Mouse (Mus musculus) splenic B cell, adult 2 months (primary cell): Measurements from ENCODE around the gene 2310022B05Rik.

Source experiments
- DNase-seq: peaks from one replicate; pipeline ENCODE4 v3.0.0-alpha.2; 2011; ENCODE audit warnings: low read depth, low spot score
- H3K27me3 ChIP-seq: 2 replicates; pipeline ENCODE4 v1.6.1; 2012; ENCODE audit warnings: mild to moderate bottlenecking, low read length, moderate library complexity, mixed read lengths; ENCODE audit not compliant: control insufficient read depth, poor library complexity, insufficient read depth, severe bottlenecking
- H3K36me3 ChIP-seq: 2 replicates; pipeline ENCODE4 v1.6.1; 2012; ENCODE audit warnings: mild to moderate bottlenecking, low read length, moderate library complexity, mixed read lengths; ENCODE audit not compliant: control insufficient read depth, poor library complexity, insufficient read depth, severe bottlenecking

2310022B05Rik gene

DNA sequence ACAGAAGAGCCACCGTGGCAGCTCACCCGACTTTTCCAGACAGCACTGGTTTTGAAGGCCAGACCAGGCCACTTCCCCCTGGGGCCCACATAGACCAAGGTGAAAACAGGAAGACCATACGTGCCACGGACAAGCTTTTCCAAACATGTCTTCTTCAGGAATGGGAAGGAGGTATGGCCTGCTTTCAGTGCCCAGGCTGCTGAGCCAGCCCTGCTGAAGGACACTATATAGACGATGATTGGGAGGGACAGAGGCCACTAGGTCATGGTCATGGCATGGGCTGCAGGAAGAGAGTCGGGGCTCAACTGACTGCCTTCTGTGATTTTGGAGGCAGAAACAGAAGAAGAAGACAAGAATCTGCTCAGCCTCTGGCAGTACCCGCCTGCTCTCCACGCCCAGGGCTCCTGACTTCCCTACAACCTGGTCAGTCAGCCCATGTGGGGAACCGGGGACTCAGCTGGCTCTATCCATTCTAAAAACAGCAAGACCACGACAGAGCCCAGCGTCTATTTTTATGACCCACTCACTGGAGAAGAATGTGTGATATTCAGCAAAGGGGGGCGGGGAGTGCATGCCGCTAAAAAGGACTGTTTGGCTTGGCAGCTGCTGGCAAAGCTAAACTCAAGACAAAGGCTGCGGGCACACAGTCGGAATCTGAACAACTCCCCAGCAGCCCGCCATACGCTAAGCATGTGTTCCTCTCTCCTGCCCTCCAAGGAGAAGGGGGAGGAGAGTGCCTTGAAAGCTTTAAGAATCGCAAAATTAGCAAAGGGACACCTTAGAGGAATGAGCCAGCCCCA is 19.4 kb downstream of the 2310022B05Rik start:
- H3K36me3 ChIP-seq, result no peaks in the 10 kb centered on the region
- no peak for DNase-seq

DNA sequence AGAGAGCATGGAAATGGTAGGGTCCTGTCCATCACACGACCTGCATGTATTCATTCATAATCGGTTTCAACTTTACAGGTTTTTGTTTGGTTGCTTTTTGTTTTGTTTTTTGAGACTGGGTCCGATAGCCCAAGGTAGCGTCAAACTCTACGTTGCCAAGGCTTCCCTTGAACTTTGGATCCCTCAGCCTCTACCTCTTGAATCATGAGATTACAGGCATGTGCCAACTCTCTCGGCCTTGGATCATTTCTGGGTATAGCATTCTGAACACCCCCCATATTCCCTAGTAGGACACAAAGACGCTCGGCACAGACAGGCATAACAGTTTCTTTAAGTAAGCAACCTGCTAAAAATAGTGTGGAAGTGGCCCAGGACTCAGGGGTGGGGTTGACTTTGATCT is 21.6 kb downstream of the 2310022B05Rik start:
- no peak for DNase-seq
- no peaks in the 10 kb centered on the region for H3K36me3 ChIP-seq
- H3K27me3 ChIP-seq, result no peaks in the 10 kb centered on the region

More for the DNA sequence above, 19.4 kb downstream of the 2310022B05Rik start:
- no peaks in the 10 kb centered on the region for H3K27me3 ChIP-seq

- no peaks in the 10 kb centered on the region for H3K36me3 ChIP-seq
- no peaks in the 10 kb centered on the region for H3K27me3 ChIP-seq
- DNase-seq, result no peak
Observed at GRCm38 (mm10) chr8:124635247-124635502, 28.0 kb downstream of the 2310022B05Rik start.

GRCm38 (mm10) chr8:124634411-124635246 is 28.5 kb downstream of the 2310022B05Rik start:
- no peak for DNase-seq
- Histone ChIP-seq H3K36me3 (no peaks in the 10 kb centered on the region), H3K27me3 (no peaks in the 10 kb centered on the region)

GRCm38 (mm10) chr8:124633001-124633703 is 30.0 kb downstream of the 2310022B05Rik start:
- Histone ChIP-seq H3K36me3 (no peaks in the 10 kb centered on the region), H3K27me3 (no peaks in the 10 kb centered on the region)
- no peak for DNase-seq

DNA sequence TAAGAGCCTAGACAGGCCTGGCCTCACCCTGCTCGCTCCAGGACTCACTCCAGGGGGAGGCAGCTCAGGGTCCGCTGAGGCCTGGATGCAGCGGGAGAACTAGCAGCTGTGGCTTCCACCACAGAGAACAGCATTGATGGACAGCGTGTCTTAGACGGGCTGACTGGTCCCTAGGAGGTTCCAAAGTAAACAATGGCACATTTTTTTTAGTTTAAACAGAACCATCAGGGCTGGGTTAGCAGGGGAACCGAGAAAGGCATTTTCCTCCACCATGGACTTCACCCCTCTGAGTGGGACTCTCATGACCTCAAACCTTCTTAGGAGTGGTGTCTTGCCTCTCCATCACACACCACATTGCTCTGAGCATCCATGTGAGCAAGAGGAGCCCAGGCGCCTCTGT is 31.2 kb downstream of the 2310022B05Rik start:
- H3K27me3 ChIP-seq, result no peaks in the 10 kb centered on the region
- H3K36me3 ChIP-seq, result no peaks in the 10 kb centered on the region
- no peak for DNase-seq

GRCm38 (mm10) chr8:124630891-124631290 is 32.3 kb downstream of the 2310022B05Rik start:
- no peak for DNase-seq
- Histone ChIP-seq H3K36me3 (no peaks in the 10 kb centered on the region), H3K27me3 (no peaks in the 10 kb centered on the region)

GRCm38 (mm10) chr8:124630489-124630888 is 32.7 kb downstream of the 2310022B05Rik start:
- no peaks in the 10 kb centered on the region for H3K36me3 ChIP-seq
- no peak for DNase-seq
- H3K27me3 ChIP-seq, result no peaks in the 10 kb centered on the region

- Histone ChIP-seq H3K27me3 (no peaks in the 10 kb centered on the region), H3K36me3 (no peaks in the 10 kb centered on the region)
- no peak for DNase-seq
Observed at GRCm38 (mm10) chr8:124626251-124626650, 36.9 kb downstream of the 2310022B05Rik start.

GRCm38 (mm10) chr8:124621255-124621654 is 41.9 kb downstream of the 2310022B05Rik start:
- H3K36me3 ChIP-seq, result no peaks in the 10 kb centered on the region
- H3K27me3 ChIP-seq, result no peaks in the 10 kb centered on the region
- no peak for DNase-seq

DNA sequence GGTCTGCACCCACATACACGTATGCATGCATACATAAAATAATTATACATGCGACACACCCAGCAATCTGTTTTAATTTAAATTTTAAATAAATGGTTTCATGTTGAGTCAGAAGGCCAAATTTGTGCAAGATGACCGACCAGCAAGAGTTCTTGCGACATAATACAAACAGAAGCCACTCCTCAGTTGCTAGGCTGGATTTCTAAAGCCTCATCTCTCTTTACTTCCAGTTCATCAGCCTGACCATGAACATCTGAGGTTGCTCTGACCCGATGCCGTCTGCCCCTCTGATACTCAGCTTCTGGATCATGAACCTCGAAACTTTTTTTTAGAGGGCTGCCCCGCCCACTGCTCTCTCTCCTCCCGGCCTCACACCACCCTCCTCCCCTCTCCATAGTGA is 44.9 kb downstream of the 2310022B05Rik start:
- DNase-seq, result no peak
- Histone ChIP-seq H3K27me3 (no peaks in the 10 kb centered on the region), H3K36me3 (no peaks in the 10 kb centered on the region)

GRCm38 (mm10) chr8:124617266-124617869 is 45.8 kb downstream of the 2310022B05Rik start:
- no peaks in the 10 kb centered on the region for H3K36me3 ChIP-seq
- DNase-seq, result peak; percentile 70
- no peaks in the 10 kb centered on the region for H3K27me3 ChIP-seq

DNA sequence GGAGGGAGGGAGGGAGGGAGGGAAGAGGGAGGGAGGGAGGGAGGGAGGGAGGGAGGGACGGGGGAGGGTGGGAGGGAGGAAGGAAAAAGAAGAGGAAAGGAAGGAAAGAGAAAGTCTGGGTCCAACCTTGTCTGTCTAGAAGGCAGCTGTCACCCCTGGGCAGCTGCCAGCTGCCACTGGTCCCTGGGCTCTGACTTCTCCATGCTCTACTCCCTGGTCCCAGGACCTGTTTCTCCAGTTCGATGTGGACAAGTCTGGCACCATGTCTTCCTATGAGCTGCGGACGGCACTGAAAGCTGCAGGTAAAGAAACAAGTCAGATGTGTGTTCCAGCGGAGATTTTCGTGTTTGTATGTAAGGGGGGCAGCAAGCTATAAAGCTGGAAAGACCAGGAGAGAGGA is 48.8 kb downstream of the 2310022B05Rik start:
- Histone ChIP-seq H3K36me3 (no peaks in the 10 kb centered on the region), H3K27me3 (no peaks in the 10 kb centered on the region)
- DNase-seq, result no peak

- DNase-seq, result no peak
- H3K27me3 ChIP-seq, result no peaks in the 10 kb centered on the region
- H3K36me3 ChIP-seq, result no peaks in the 10 kb centered on the region
Observed at GRCm38 (mm10) chr8:124608972-124609353, 54.2 kb downstream of the 2310022B05Rik start.
